Mouse (Mus musculus) G1E (cell line): ENCODE results near the gene Rab26. TPM values are rescaled to one million over a fixed set of nuclear protein-coding genes. Genes with fewer than 3 reads are reported as not detected.
A peak's percentile ranks its signal among the peaks of the same experiment; 100 is the strongest.

ENCODE experiments used
- ATAC-seq: 2 replicates; pipeline ENCODE4 v1.8.0; 2016; ENCODE audit warnings: mild to moderate bottlenecking; ENCODE audit not compliant: insufficient number of reproducible peaks, poor library complexity, low FRiP score, severe bottlenecking; ENCODE audit errors: extremely low read depth
- DNase-seq: peaks from one replicate; pipeline ENCODE4 v3.0.0; 2012; ENCODE audit warnings: low spot score
- H3K27me3 ChIP-seq: 2 replicates; pipeline ENCODE4 v1.6.1; 2012; ENCODE audit warnings: mild to moderate bottlenecking, low read length, inconsistent platforms; ENCODE audit not compliant: insufficient read depth
- H3K36me3 ChIP-seq: replicated peaks from 2 replicates; pipeline ENCODE3; 2012; ENCODE audit warnings: mild to moderate bottlenecking, inconsistent platforms
- H3K4me1 ChIP-seq: 2 replicates; pipeline ENCODE4 v1.6.1; 2012; ENCODE audit warnings: low read depth, low read length, inconsistent platforms, mixed read lengths; ENCODE audit not compliant: insufficient read depth
- H3K4me3 ChIP-seq: 2 replicates; pipeline ENCODE4 v1.5.1; 2012; ENCODE audit warnings: low read depth, mild to moderate bottlenecking, inconsistent platforms, low read length, moderate library complexity, mixed read lengths
- H3K9me3 ChIP-seq: replicated peaks from 2 replicates; pipeline ENCODE4 v1.6.1; 2012; ENCODE audit warnings: inconsistent platforms
- CTCF ChIP-seq: IDR thresholded peaks from 2 replicates; pipeline ENCODE4 v1.5.1; 2012; ENCODE audit warnings: low read depth, low read length, inconsistent platforms, mixed read lengths
- GATA1 ChIP-seq: IDR thresholded peaks from 2 replicates; pipeline ENCODE4 v1.6.1; 2012; ENCODE audit warnings: borderline replicate concordance, low read length, inconsistent platforms, mixed read lengths
- GATA2 ChIP-seq: IDR thresholded peaks from 2 replicates; pipeline ENCODE4 v1.6.1; 2012; ENCODE audit warnings: low read depth, low read length, inconsistent platforms, borderline replicate concordance
- POLR2AphosphoS5 ChIP-seq: IDR thresholded peaks from 2 replicates; pipeline ENCODE4 v1.6.1; 2012; ENCODE audit warnings: low read depth, low read length, inconsistent platforms; ENCODE audit not compliant: insufficient replicate concordance
- TAL1 ChIP-seq: conservative IDR thresholded peaks from 2 replicates; pipeline ENCODE4 v1.6.1; 2012; ENCODE audit warnings: low read depth, low read length, inconsistent platforms, mixed read lengths
- polyA plus RNA-seq: library from polyadenylated mRNA; stranded (reverse); fragments of >175 nt; gene quantifications from 2 replicates; pipeline ENCODE4 v1.2.3, GENCODE M21; 2012
- total RNA-seq, 2 experiments: library from RNA; stranded (forward) in 1 of 2; stranded (reverse) in 1 of 2; fragments of 200-1000 nt in 1 of 2; fragments of >200 nt in 1 of 2; fragmentation: Nextera tagmentation in 1 of 2; gene quantifications; 2 replicates each; pipeline ENCODE4 v1.2.3; 2014 to 2017

Gene Rab26
- total and polyA plus RNA-seq, 3 experiments, result 0.26 to 0.49 TPM; not detected in 1

- Histone ChIP-seq H3K27me3 (peaks cover 13% of the 10 kb centered on the region), H3K4me3 (peak overlapping the region; percentile 90; the same call in 1 of the 2 replicates), H3K4me1 (peaks cover 61% of the 10 kb centered on the region), H3K36me3 (peaks cover 42% of the 10 kb centered on the region), H3K9me3 (no peaks in the 10 kb centered on the region)
- peak; percentile 88 for TF ChIP-seq POLR2AphosphoS5
- no peak for TF ChIP-seq GATA1
- TF ChIP-seq GATA2, result no peak
- no peak for TF ChIP-seq CTCF
- no peak for TF ChIP-seq TAL1
- ATAC-seq (no peak), DNase-seq (no peak)
Measured at GRCm38 (mm10) chr17:24530361-24531050, 3.5 kb downstream of the Rab26 start.

- Histone ChIP-seq H3K4me1 (peaks cover 64% of the 10 kb centered on the region), H3K36me3 (peaks cover 48% of the 10 kb centered on the region), H3K9me3 (no peaks in the 10 kb centered on the region), H3K4me3 (peak overlapping the region; percentile 90), H3K27me3 (peaks cover 8% of the 10 kb centered on the region)
- no peak for ATAC-seq
- DNase-seq, result no peak
- TF ChIP-seq GATA1, result no peak
- TF ChIP-seq GATA2, result no peak
- no peak for TF ChIP-seq POLR2AphosphoS5
- no peak for TF ChIP-seq TAL1
- TF ChIP-seq CTCF, result no peak
Measured at GRCm38 (mm10) chr17:24529883-24530282, 4.1 kb downstream of the Rab26 start.

- H3K27me3 ChIP-seq, result peaks cover 4% of the 10 kb centered on the region; the same call in 1 of the 2 replicates
- peaks cover 68% of the 10 kb centered on the region for H3K4me1 ChIP-seq
- TF ChIP-seq CTCF, result peak; percentile 54
- no peak for TF ChIP-seq TAL1
- no peak for ATAC-seq
- no peaks in the 10 kb centered on the region for H3K9me3 ChIP-seq
- peak overlapping the region; percentile 90 for H3K4me3 ChIP-seq
- DNase-seq, result peak; percentile 38
- H3K36me3 ChIP-seq, result peaks cover 57% of the 10 kb centered on the region
Measured at GRCm38 (mm10) chr17:24529007-24529451, 5.0 kb downstream of the Rab26 start.

GRCm38 (mm10) chr17:24528560-24528918, 5.5 kb downstream of the Rab26 start:
- Histone ChIP-seq H3K4me1 (peaks cover 67% of the 10 kb centered on the region), H3K36me3 (peaks cover 60% of the 10 kb centered on the region), H3K4me3 (peak overlapping the region; percentile 90), H3K27me3 (peaks cover 4% of the 10 kb centered on the region; the same call in 1 of the 2 replicates), H3K9me3 (no peaks in the 10 kb centered on the region)
- ATAC-seq (no peak), DNase-seq (no peak)
- TF ChIP-seq CTCF, result no peak
- no peak for TF ChIP-seq GATA1
- TF ChIP-seq TAL1, result no peak
- no peak for TF ChIP-seq POLR2AphosphoS5

GRCm38 (mm10) chr17:24527723-24528559, 6.1 kb downstream of the Rab26 start, which contains the start of gene Traf7:
Gene Traf7, minus strand, starts transcription at chr17:24527938.
- peaks cover 65% of the 10 kb centered on the region for H3K36me3 ChIP-seq
- peak; percentile 100 for DNase-seq
- H3K27me3 ChIP-seq, result peaks cover 1% of the 10 kb centered on the region; the same call in 1 of the 2 replicates
- H3K4me3 ChIP-seq, result peak within 1 kb of the TSS; percentile 90
- peak; percentile 90 for ATAC-seq
- peaks cover 61% of the 10 kb centered on the region for H3K4me1 ChIP-seq
- H3K9me3 ChIP-seq, result no peaks in the 10 kb centered on the region
- TF ChIP-seq GATA1 (no peak), POLR2AphosphoS5 (peak; percentile 97; the same call in 1 of the 2 replicates), GATA2 (no peak), CTCF (no peak), TAL1 (no peak)

GRCm38 (mm10) chr17:24527315-24527714, 6.7 kb downstream of the Rab26 start:
- DNase-seq, result no peak
- TF ChIP-seq TAL1, result no peak
- no peak for TF ChIP-seq POLR2AphosphoS5
- no peak for TF ChIP-seq GATA1
- no peak for TF ChIP-seq GATA2
- TF ChIP-seq CTCF, result no peak
- no peak for ATAC-seq
- no peaks in the 10 kb centered on the region for H3K27me3 ChIP-seq
- no peaks in the 10 kb centered on the region for H3K9me3 ChIP-seq
- H3K4me3 ChIP-seq, result peak overlapping the region; percentile 90
- H3K36me3 ChIP-seq, result peaks cover 68% of the 10 kb centered on the region
- H3K4me1 ChIP-seq, result peaks cover 54% of the 10 kb centered on the region
